Mouse (Mus musculus): Measurements from ENCODE around the gene Gm4869. TPM values are rescaled to one million over a fixed set of nuclear protein-coding genes. Genes with fewer than 3 reads are reported as not detected.
"Not testable (repeated sequence)": the region's sequence is repeated elsewhere in the genome, so short reads cannot be mapped to it uniquely, and the experiment has no call there.

Gm4869 gene
- total and polyA plus RNA-seq, 2 experiments from 2014 or later: not detected

DNA sequence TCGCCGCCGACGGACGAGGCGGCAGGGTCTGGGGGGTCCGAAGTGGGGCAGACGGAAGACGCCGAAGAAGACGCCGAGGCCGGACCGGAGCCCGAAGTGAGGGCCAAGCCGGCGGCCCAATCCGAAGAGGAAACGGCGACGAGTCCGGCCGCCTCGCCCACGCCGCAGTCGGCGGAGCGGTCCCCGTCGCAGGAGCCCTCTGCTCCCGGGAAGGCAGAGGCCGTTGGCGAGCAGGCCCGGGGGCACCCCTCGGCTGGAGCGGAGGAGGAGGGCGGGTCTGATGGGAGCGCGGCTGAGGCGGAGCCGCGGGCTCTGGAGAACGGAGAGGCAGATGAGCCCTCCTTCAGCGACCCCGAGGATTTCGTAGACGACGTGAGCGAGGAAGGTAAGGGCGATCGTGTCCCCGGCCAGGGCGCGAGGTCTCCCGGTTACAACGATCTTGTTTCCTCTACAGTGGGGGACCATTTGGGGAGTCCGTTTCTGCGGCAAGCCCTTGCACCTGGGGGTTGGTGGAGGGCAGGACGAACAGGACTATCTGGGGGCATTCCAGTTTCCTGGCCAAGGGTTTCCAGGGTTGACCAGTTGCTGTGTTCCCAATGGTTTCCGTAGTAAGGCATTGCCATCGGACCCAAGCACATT lies 25.9 kb upstream of the Gm4869 start:
- no peaks in the 10 kb centered on the region for H3K36me3 ChIP-seq (replicated peaks; ENCODE audit: control insufficient read depth, insufficient read depth, low read length)
- ATAC-seq (ENCODE audit: insufficient read depth, low read depth) (peak; percentile 37), DNase-seq (ENCODE audit: low spot score) (no peak)
- no peaks in the 10 kb centered on the region for H3K27me3 ChIP-seq (ENCODE audit: control insufficient read depth, insufficient read depth, low read length)
- peaks cover 15% of the 10 kb centered on the region for H3K4me1 ChIP-seq (ENCODE audit: control insufficient read depth, insufficient read depth)
- H3K27ac ChIP-seq (ENCODE audit: low read depth): peak overlapping the region; percentile 90
- no peaks in the 10 kb centered on the region for H3K9me3 ChIP-seq (replicated peaks; ENCODE audit: control insufficient read depth, low read length)
- H3K4me2 ChIP-seq (ENCODE audit: low read depth, low read length): peak overlapping the region; percentile 85
- peak overlapping the region; percentile 80 for H3K4me3 ChIP-seq (ENCODE audit: low read depth, low read length)
- peak overlapping the region; percentile 82 for H3K9ac ChIP-seq (replicated peaks; ENCODE audit: low read depth, low read length)
- WGBS: under 1% methylated on average over 61 of the region's 62 CpGs
- TF ChIP-seq CTCF (IDR thresholded peaks at IDR 0.05; ENCODE audit: low read depth): no peak
- TF ChIP-seq EP300 (IDR thresholded peaks at IDR 0.05; ENCODE audit: low read depth): peak; percentile 16; the same call in 1 of the 2 replicates

DNA sequence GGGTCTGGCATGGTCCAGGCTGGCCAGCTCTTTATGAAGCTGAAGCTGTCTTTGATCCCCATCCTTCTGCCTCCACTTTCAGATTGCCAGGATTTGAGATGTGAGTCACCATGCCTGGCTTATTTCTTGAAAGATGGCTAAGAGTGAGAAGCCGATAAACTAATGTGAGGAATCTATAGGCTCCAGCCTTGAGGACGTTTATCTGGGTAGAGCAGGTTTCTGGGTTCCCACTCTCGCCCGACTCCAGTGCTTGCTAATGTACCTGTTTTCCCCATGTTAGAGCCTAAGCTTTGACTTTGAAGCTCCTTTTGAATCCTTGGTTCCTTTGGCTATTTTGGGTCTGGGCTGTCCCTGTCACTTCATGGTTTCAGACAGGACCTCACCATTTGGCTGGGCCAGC lies 24.8 kb upstream of the Gm4869 start:
- 50% methylated on average over 4 of the region's 4 CpGs for WGBS

DNA sequence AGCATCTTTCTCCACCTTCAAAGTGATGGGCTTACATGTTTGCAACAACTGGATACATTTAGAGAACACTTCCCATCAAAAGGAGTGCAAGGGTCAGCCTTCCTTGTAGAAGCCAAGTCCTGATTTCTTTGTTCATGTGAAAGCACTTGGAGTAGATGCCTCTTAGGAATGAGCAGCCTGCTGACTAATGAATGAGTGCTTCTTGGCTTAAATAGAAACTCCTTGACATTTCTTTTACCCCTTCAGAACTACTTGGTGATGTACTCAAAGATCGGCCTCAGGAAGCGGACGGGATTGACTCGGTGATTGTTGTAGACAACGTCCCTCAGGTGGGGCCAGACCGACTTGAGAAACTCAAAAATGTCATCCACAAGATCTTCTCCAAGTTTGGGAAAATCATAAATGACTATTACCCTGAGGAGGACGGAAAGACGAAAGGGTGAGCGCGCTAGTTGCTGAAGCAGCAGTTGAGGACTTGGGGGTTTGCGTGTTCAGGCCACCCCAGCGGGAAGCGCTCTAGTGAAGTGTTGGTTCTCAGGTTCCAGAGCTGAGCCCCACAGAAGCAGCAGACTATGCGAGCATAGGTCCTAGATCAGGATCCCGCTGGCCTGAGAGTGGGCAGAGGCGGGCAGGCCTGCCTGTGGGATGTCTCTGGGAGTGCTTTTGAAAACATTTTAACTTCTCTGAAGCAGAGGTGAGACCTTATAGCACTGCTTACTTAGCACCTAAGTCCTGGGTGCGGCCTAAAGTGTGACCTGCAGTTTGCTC lies 20.2 kb upstream of the Gm4869 start:
- TF ChIP-seq CTCF (IDR thresholded peaks at IDR 0.05; ENCODE audit: low read depth) (no peak), EP300 (IDR thresholded peaks at IDR 0.05; ENCODE audit: low read depth) (no peak)
- H3K9me3 ChIP-seq (replicated peaks; ENCODE audit: control insufficient read depth, low read length): no peaks in the 10 kb centered on the region
- H3K36me3 ChIP-seq (replicated peaks; ENCODE audit: control insufficient read depth, insufficient read depth, low read length): peaks cover 42% of the 10 kb centered on the region
- no peak overlapping the region for H3K27ac ChIP-seq (ENCODE audit: low read depth)
- no peak overlapping the region for H3K4me2 ChIP-seq (ENCODE audit: low read depth, low read length)
- peaks cover 12% of the 10 kb centered on the region for H3K4me1 ChIP-seq (ENCODE audit: control insufficient read depth, insufficient read depth)
- no peak for DNase-seq (ENCODE audit: low spot score)
- no peak overlapping the region for H3K4me3 ChIP-seq (ENCODE audit: low read depth, low read length)
- H3K27me3 ChIP-seq (ENCODE audit: control insufficient read depth, insufficient read depth, low read length): no peaks in the 10 kb centered on the region
- H3K9ac ChIP-seq (replicated peaks; ENCODE audit: low read depth, low read length): no peak overlapping the region
- no peak for ATAC-seq (ENCODE audit: insufficient read depth, low read depth)
- 92% methylated on average over 17 of the region's 17 CpGs for WGBS

More for the DNA sequence above, 24.8 kb upstream of the Gm4869 start:
- ATAC-seq (ENCODE audit: insufficient read depth, low read depth) (no peak), DNase-seq (ENCODE audit: low spot score) (no peak)
- Histone ChIP-seq H3K4me3 (ENCODE audit: low read depth, low read length) (peak overlapping the region; percentile 80), H3K9me3 (replicated peaks; ENCODE audit: control insufficient read depth, low read length) (no peaks in the 10 kb centered on the region), H3K4me2 (ENCODE audit: low read depth, low read length) (peak overlapping the region; percentile 85), H3K4me1 (ENCODE audit: control insufficient read depth, insufficient read depth) (peaks cover 15% of the 10 kb centered on the region), H3K36me3 (replicated peaks; ENCODE audit: control insufficient read depth, insufficient read depth, low read length) (no peaks in the 10 kb centered on the region; the same call in 1 of the 2 replicates), H3K27ac (ENCODE audit: low read depth) (no peak overlapping the region), H3K27me3 (ENCODE audit: control insufficient read depth, insufficient read depth, low read length) (no peaks in the 10 kb centered on the region), H3K9ac (replicated peaks; ENCODE audit: low read depth, low read length) (peak overlapping the region; percentile 82; the same call in 1 of the 2 replicates)
- TF ChIP-seq CTCF (IDR thresholded peaks at IDR 0.05; ENCODE audit: low read depth) (no peak), EP300 (IDR thresholded peaks at IDR 0.05; ENCODE audit: low read depth) (no peak)

DNA sequence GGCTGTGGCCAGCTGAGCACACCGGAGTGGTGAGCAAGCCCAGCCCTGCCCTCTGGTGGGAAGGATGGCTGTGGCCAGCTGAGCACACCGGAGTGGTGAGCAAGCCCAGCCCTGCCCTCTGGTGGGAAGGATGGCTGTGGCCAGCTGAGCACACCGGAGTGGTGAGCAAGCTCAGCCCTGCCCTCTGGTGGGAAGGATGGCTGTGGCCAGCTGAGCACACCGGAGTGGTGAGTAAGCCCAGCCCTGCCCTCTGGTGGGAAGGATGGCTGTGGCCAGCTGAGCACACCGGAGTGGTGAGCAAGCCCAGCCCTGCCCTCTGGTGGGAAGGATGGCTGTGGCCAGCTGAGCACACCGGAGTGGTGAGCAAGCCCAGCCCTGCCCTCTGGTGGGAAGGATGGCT lies 6.3 kb upstream of the Gm4869 start:
- not testable (repeated sequence) for ATAC-seq (ENCODE audit: insufficient read depth, low read depth); H3K4me2 ChIP-seq (ENCODE audit: low read depth, low read length); H3K27ac ChIP-seq (ENCODE audit: low read depth); DNase-seq (ENCODE audit: low spot score); H3K4me1 ChIP-seq (ENCODE audit: control insufficient read depth, insufficient read depth); H3K4me3 ChIP-seq (ENCODE audit: low read depth, low read length); H3K9me3 ChIP-seq (replicated peaks; ENCODE audit: control insufficient read depth, low read length); H3K27me3 ChIP-seq (ENCODE audit: control insufficient read depth, insufficient read depth, low read length); H3K9ac ChIP-seq (replicated peaks; ENCODE audit: low read depth, low read length)
- H3K36me3 ChIP-seq (replicated peaks; ENCODE audit: control insufficient read depth, insufficient read depth, low read length): peaks cover 84% of the 10 kb centered on the region
- TF ChIP-seq CTCF (IDR thresholded peaks at IDR 0.05; ENCODE audit: low read depth): peak; percentile 47
- 100% methylated on average over 1 of the region's 6 CpGs for WGBS

DNA sequence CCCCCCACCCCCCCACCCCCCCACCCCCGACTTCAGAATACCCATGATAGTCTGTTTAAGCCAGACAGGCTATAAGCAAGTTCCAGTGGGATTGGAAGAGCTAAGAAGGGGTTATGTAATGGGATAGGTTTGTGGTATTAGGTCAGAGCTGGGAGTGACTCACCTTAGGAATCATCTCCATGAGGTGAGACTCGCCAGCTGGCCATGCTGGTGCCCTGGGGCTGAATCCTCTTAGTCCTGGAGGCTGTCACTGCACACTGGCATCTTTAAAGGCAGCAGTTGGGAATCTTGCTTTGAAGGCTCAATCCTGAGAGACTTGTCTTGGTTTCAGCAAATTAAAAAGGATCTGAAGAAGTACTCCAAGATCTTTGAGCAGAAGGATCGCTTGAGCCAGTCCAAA lies 4.0 kb upstream of the Gm4869 start:
- no peaks in the 10 kb centered on the region for H3K4me1 ChIP-seq (ENCODE audit: control insufficient read depth, insufficient read depth)
- no peak overlapping the region for H3K27ac ChIP-seq (ENCODE audit: low read depth)
- no peak for DNase-seq (ENCODE audit: low spot score)
- whole genome bisulfite sequencing: 91% methylated on average over 3 of the region's 3 CpGs
- H3K4me2 ChIP-seq (ENCODE audit: low read depth, low read length): no peak overlapping the region
- no peaks in the 10 kb centered on the region for H3K27me3 ChIP-seq (ENCODE audit: control insufficient read depth, insufficient read depth, low read length)
- no peak for ATAC-seq (ENCODE audit: insufficient read depth, low read depth)
- TF ChIP-seq EP300 (IDR thresholded peaks at IDR 0.05; ENCODE audit: low read depth) (no peak), CTCF (IDR thresholded peaks at IDR 0.05; ENCODE audit: low read depth) (no peak)
- H3K9me3 ChIP-seq (replicated peaks; ENCODE audit: control insufficient read depth, low read length): no peaks in the 10 kb centered on the region
- peaks cover 73% of the 10 kb centered on the region for H3K36me3 ChIP-seq (replicated peaks; ENCODE audit: control insufficient read depth, insufficient read depth, low read length)
- no peak overlapping the region for H3K4me3 ChIP-seq (ENCODE audit: low read depth, low read length)
- no peak overlapping the region for H3K9ac ChIP-seq (replicated peaks; ENCODE audit: low read depth, low read length)
